Mouse (Mus musculus) midbrain, embryonic 14.5 days (tissue): ENCODE measurements around the gene Lmntd2. TPM values are rescaled to one million over a fixed set of nuclear protein-coding genes. Genes with fewer than 3 reads are reported as not detected.
"Not testable (repeated sequence)": the region's sequence is repeated elsewhere in the genome, so short reads cannot be mapped to it uniquely, and the experiment has no call there.

Experiments used
- ATAC-seq: fragments of 200-750 bp; cut with Nextera tagmentation; 2 replicates; pipeline ENCODE4 v1.8.0; 2017; ENCODE audit warnings: moderate number of reproducible peaks, moderate library complexity; ENCODE audit not compliant: low FRiP score, low TSS enrichment
- DNase-seq: peaks from one replicate; pipeline ENCODE4 v3.0.0-alpha.2; 2015
- H3K27ac ChIP-seq: fragments of 300-500 bp; sonication (generic); replicated peaks from 2 replicates; pipeline ENCODE4 v1.5.1; 2014; ENCODE audit warnings: mild to moderate bottlenecking, low read depth, low read length, moderate library complexity
- H3K27me3 ChIP-seq: fragments of 300-500 bp; sonication (generic); 2 replicates; pipeline ENCODE4 v1.6.1; 2014; ENCODE audit warnings: low read length, control low read depth, mixed read lengths; ENCODE audit not compliant: control insufficient read depth, insufficient read depth
- H3K36me3 ChIP-seq: fragments of 300-500 bp; sonication (generic); 2 replicates; pipeline ENCODE4 v1.6.1; 2014; ENCODE audit warnings: low read length, control low read depth; ENCODE audit not compliant: control insufficient read depth, insufficient read depth
- H3K4me1 ChIP-seq: fragments of 300-500 bp; sonication (generic); 2 replicates; pipeline ENCODE4 v1.6.1; 2014; ENCODE audit warnings: mild to moderate bottlenecking, antibody characterized with exemption, low read length, control low read depth; ENCODE audit not compliant: control insufficient read depth, insufficient read depth
- H3K4me2 ChIP-seq: fragments of 300-500 bp; sonication (generic); 2 replicates; pipeline ENCODE4 v1.6.1; 2014; ENCODE audit warnings: mild to moderate bottlenecking, low read length, moderate library complexity
- H3K4me3 ChIP-seq: fragments of 300-500 bp; sonication (generic); replicated peaks from 2 replicates; pipeline ENCODE4 v1.5.1; 2014; ENCODE audit warnings: low read depth, low read length
- H3K9ac ChIP-seq: fragments of 300-500 bp; sonication (generic); replicated peaks from 2 replicates; pipeline ENCODE4 v1.6.1; 2014; ENCODE audit warnings: mild to moderate bottlenecking, low read length, moderate library complexity
- H3K9me3 ChIP-seq: fragments of 300-500 bp; sonication (generic); 2 replicates; pipeline ENCODE4 v1.6.1; 2016; ENCODE audit warnings: low read length, control low read depth, mixed read lengths; ENCODE audit not compliant: control insufficient read depth
- WGBS: fragments of 180-500 bp; shearing (Covaris S2); extraction: QIAGEN DNeasy Blood & Tissue Kit; methylation state at CpG from one replicate; pipeline ENCODE4 v1.1.7; 2014; 5-methylcytosine and 5-hydroxymethylcytosine counted together
- polyA plus RNA-seq: library from polyadenylated mRNA; unstranded; fragments of >200 nt; fragmentation: Nextera tagmentation; extraction: Ambion mirVana; gene quantifications from 2 replicates; pipeline ENCODE4 v1.2.1, GENCODE M21; 2014

Gene Lmntd2
- 0.88 and 1.1 TPM in 2 replicates for polyA plus RNA-seq

- Histone ChIP-seq H3K27me3 (no peaks in the 10 kb centered on the region), H3K27ac (peak within 1 kb of the TSS; percentile 90), H3K9ac (peak within 1 kb of the TSS; percentile 61), H3K9me3 (no peaks in the 10 kb centered on the region), H3K4me2 (peak within 1 kb of the TSS; percentile 95), H3K4me3 (peak within 1 kb of the TSS; percentile 66), H3K4me1 (peaks cover 13% of the 10 kb centered on the region), H3K36me3 (0 out of 2 replicates have a peak, but pooled peaks cover 5% of the 10 kb centered on the region)
- WGBS, result 90% methylated on average over 11 of the region's 11 CpGs
- ATAC-seq, result no peak
- DNase-seq, result no peak
Observed at GRCm38 (mm10) chr7:141213605-141214235, at the start of gene Lmntd2. Gene Lmntd2 (minus strand): TSS chr7:141214080.

GRCm38 (mm10) chr7:141263640-141264039 is 49.8 kb upstream of the Lmntd2 start:
- H3K27me3 ChIP-seq, result no peaks in the 10 kb centered on the region
- H3K9me3 ChIP-seq, result no peaks in the 10 kb centered on the region
- WGBS, result 88% methylated on average over 13 of the region's 13 CpGs
- H3K27ac ChIP-seq, result no peak overlapping the region
- ATAC-seq (no peak), DNase-seq (no peak)
- no peak overlapping the region for H3K4me2 ChIP-seq
- peaks cover 57% of the 10 kb centered on the region for H3K36me3 ChIP-seq
- H3K9ac ChIP-seq, result no peak overlapping the region
- H3K4me3 ChIP-seq, result no peak overlapping the region
- 0 out of 2 replicates have a peak, but pooled peaks cover 3% of the 10 kb centered on the region for H3K4me1 ChIP-seq

DNA sequence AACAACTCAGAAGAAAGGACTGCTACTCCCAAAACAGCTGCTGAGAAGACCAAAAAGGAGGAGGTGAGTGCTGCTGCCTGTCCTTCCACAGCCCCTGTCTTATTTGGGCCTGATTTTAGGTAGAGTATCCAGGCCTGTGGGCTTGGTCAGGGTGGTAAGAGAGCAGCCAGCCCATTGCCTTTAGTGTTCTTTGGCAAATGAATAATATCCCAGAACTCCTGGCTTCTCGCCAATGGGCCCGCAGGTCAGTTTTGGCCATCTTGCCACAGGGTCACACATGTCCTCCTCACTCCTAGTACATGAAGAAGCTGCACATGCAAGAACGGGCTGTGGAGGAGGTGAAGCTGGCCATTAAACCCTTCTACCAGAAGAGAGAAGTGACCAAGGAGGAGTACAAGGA is 47.6 kb upstream of the Lmntd2 start:
- DNase-seq (no peak), ATAC-seq (no peak)
- Histone ChIP-seq H3K9me3 (no peaks in the 10 kb centered on the region), H3K4me3 (no peak overlapping the region), H3K27ac (no peak overlapping the region), H3K4me2 (no peak overlapping the region), H3K27me3 (no peaks in the 10 kb centered on the region), H3K36me3 (peaks cover 79% of the 10 kb centered on the region), H3K9ac (no peak overlapping the region), H3K4me1 (0 out of 2 replicates have a peak, but pooled peaks cover 3% of the 10 kb centered on the region)
- WGBS, result 93% methylated on average over 3 of the region's 3 CpGs

DNA sequence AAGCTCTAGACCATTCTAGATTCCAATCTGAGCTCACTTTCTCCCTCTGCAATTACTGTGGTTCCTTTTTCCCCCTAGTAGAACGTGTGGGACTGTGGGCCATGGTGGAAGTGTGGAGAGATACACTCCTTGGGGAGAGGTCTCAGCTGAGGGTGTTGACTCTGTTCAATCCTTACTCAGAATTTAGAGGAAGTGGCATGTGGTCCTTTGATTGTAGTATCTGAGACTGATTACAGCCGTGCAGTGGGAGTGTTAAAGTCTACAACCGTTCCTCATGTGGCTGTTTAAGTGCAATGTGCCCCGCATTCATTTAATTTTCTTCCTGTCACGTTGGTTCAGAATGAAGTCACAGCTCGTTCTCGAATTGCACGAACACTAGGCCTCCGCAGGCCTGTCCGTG is 42.3 kb upstream of the Lmntd2 start:
- DNase-seq (no peak), ATAC-seq (no peak)
- 96% methylated on average over 10 of the region's 10 CpGs for WGBS
- peaks cover 92% of the 10 kb centered on the region for H3K36me3 ChIP-seq
- H3K9ac ChIP-seq, result no peak overlapping the region
- no peaks in the 10 kb centered on the region for H3K4me1 ChIP-seq
- no peaks in the 10 kb centered on the region for H3K9me3 ChIP-seq
- no peak overlapping the region for H3K27ac ChIP-seq
- no peak overlapping the region for H3K4me3 ChIP-seq
- H3K4me2 ChIP-seq, result no peak overlapping the region
- no peaks in the 10 kb centered on the region for H3K27me3 ChIP-seq

- H3K36me3 ChIP-seq, result peaks cover 91% of the 10 kb centered on the region
- not testable (repeated sequence) for H3K27me3 ChIP-seq
Observed at GRCm38 (mm10) chr7:141250486-141250885, 36.6 kb upstream of the Lmntd2 start.

DNA sequence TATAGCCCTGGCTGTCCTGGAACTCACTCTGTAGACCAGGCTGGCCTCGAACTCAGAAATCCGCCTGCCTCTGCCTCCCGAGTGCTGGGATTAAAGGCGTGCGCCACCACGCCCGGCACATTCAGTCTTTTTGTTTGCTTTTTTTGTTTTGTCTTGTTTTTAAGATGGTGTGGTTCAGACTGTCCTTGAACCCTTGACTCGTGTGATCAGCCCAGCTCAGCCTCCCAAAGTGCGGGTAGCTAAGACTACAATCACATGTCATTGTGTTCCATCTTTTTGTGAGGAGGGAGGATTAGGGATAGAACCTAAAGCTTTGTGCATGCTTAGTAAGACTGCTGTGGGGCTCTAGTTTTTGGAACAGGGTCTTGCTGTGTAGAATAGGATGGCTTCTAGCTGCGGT is 17.7 kb upstream of the Lmntd2 start:
- Histone ChIP-seq H3K36me3 (peaks cover 59% of the 10 kb centered on the region), H3K4me2 (no peak overlapping the region), H3K27ac (no peak overlapping the region), H3K4me1 (peaks cover 11% of the 10 kb centered on the region), H3K4me3 (no peak overlapping the region), H3K9ac (no peak overlapping the region), H3K9me3 (no peaks in the 10 kb centered on the region), H3K27me3 (no peaks in the 10 kb centered on the region)
- no peak for ATAC-seq
- no peak for DNase-seq
- 90% methylated on average over 9 of the region's 10 CpGs for WGBS

More at GRCm38 (mm10) chr7:141250486-141250885, 36.6 kb upstream of the Lmntd2 start:
- H3K4me2 ChIP-seq, H3K27ac ChIP-seq, H3K4me1 ChIP-seq, H3K9ac ChIP-seq, DNase-seq, H3K4me3 ChIP-seq, ATAC-seq, H3K9me3 ChIP-seq: not testable (repeated sequence)
- 90% methylated on average over 4 of the region's 4 CpGs for WGBS

DNA sequence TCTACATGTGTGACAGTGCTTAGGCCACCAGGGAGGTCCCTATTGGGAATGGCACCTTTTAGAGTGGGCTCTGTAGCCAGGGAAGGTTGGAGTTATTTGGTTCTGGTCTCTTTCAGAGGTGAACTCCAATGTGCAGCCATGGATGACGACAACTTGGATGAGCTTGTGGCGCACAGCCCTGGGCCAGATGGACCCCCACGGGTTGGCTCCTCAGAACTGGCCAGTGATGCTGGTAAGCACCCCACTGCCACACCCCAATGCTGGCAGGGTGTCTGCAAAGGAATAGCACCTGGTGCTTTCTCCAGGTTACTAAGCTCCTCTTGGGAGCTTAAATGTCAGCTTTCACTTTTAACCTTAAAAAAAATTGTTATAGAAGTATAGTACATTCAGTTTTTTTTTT is 17.2 kb upstream of the Lmntd2 start:
- Histone ChIP-seq H3K36me3 (peaks cover 56% of the 10 kb centered on the region), H3K9me3 (no peaks in the 10 kb centered on the region)
- WGBS, result 96% methylated on average over 3 of the region's 3 CpGs

GRCm38 (mm10) chr7:141230570-141230969 is 16.7 kb upstream of the Lmntd2 start:
- 97% methylated on average over 4 of the region's 4 CpGs for WGBS
- DNase-seq (no peak), ATAC-seq (no peak)
- H3K4me2 ChIP-seq, result peak overlapping the region; percentile 3; the same call in 1 of the 2 replicates
- H3K9me3 ChIP-seq, result no peaks in the 10 kb centered on the region
- no peak overlapping the region for H3K9ac ChIP-seq
- peaks cover 52% of the 10 kb centered on the region for H3K36me3 ChIP-seq
- peaks cover 11% of the 10 kb centered on the region for H3K4me1 ChIP-seq
- H3K4me3 ChIP-seq, result no peak overlapping the region
- no peak overlapping the region for H3K27ac ChIP-seq
- no peaks in the 10 kb centered on the region for H3K27me3 ChIP-seq

More for the DNA sequence above, 17.2 kb upstream of the Lmntd2 start:
- Histone ChIP-seq H3K27me3 (no peaks in the 10 kb centered on the region), H3K9ac (no peak overlapping the region), H3K4me2 (no peak overlapping the region), H3K27ac (no peak overlapping the region), H3K4me3 (no peak overlapping the region), H3K4me1 (peaks cover 11% of the 10 kb centered on the region)
- DNase-seq (no peak), ATAC-seq (no peak)

DNA sequence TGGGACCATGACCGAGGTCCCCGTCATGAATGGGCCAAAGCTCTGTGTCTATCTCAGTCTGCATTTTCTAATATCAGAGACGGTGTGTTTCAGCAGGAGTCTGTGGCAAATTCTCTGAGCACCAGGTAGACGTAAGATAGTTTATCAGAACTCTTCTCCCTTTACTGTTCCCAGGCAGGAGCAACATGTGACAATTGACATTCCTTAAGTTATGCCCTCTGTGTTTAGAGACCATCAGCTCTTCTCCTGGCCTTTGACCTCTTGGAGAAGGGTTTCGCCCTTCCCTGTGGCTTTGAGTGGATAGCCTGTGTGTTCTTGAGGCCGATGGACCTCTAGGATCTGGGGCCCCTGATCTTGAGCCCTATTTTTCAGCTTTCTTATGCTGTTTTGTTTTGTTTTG is 15.8 kb upstream of the Lmntd2 start:
- ATAC-seq, result no peak
- no peak overlapping the region for H3K27ac ChIP-seq

More for the DNA sequence above, 15.8 kb upstream of the Lmntd2 start:
- Histone ChIP-seq H3K36me3 (peaks cover 44% of the 10 kb centered on the region), H3K4me3 (peak overlapping the region; percentile 100), H3K9me3 (no peaks in the 10 kb centered on the region), H3K4me1 (peaks cover 11% of the 10 kb centered on the region), H3K27me3 (no peaks in the 10 kb centered on the region), H3K9ac (peak overlapping the region; percentile 88), H3K4me2 (peak overlapping the region; percentile 96)
- 63% methylated on average over 6 of the region's 6 CpGs for WGBS
- no peak for DNase-seq
